In genomic region chr17:83337051-83337898, GRCm38 (mm10) we compare ENCODE assay signal across 18 mouse cellular contexts. TPM values are rescaled to one million over a fixed set of nuclear protein-coding genes. Genes with fewer than 3 reads are reported as not detected.
DNase-seq lines count a peak whose midpoint lies in the region; TF ChIP-seq lines count a peak whose summit lies in the region.
"Had no signal": no experiment of that assay in that cellular context is flagged by ENCODE, and none has a peak within 500 bp of the region (broad histone marks: within the 10 kb centered on the region; RNA-seq: fewer than 3 reads in every experiment).

No protein-coding gene starts in this region.

- no peaks in the 10 kb centered on the region for H3K79me2 ChIP-seq in C2C12 (ENCODE audit: control insufficient read depth, insufficient read depth)
- no peaks in the 10 kb centered on the region for H3K79me2 ChIP-seq in MEL (ENCODE audit: control insufficient read depth, insufficient read depth, low read length, poor library complexity)
- H3K79me2 ChIP-seq in myocyte (ENCODE audit: control insufficient read depth, insufficient read depth) = no peaks in the 10 kb centered on the region

- H3K9ac ChIP-seq in MEL (ENCODE audit: control insufficient read depth, low read depth, low read length, poor library complexity, severe bottlenecking) = no peak overlapping the region
- H3K9ac ChIP-seq: hindbrain, embryonic 15.5 days; limb, embryonic 13.5 days; neural tube, embryonic 15.5 days had no signal

- TF ChIP-seq POLR2A in MEL (IDR thresholded peaks at IDR 0.05; ENCODE audit: control insufficient read depth in 1 of 2, insufficient read depth in 1 of 2, low read depth in 1 of 2, low read length in 2 of 2, poor library complexity in 1 of 2) (no peak), myocyte (IDR thresholded peaks at IDR 0.05; ENCODE audit: insufficient read length, low read depth) (no peak)

- TF ChIP-seq CTCF in left cerebral cortex, adult 2 months (IDR thresholded peaks at IDR 0.05) = peak; percentile 7; the same call in 1 of the 2 replicates
- TF ChIP-seq CTCF in C2C12 (IDR thresholded peaks at IDR 0.05; ENCODE audit: control insufficient read depth, insufficient read depth, insufficient read length) = no peak
- peak; percentile 36 to 49 (median 45); a peak in 5 of 6 replicates for TF ChIP-seq CTCF in MEL (IDR thresholded peaks at IDR 0.05 in 2 of 3, conservative IDR thresholded peaks at IDR 0.05 in 1 of 3; ENCODE audit: control insufficient read depth in 1 of 3, insufficient read depth in 1 of 3, low read depth in 2 of 3, low read length in 3 of 3, poor library complexity in 1 of 3, severe bottlenecking in 1 of 3)

- intact Hi-C loops in left cerebral cortex, adult 2 months (cut with DNase I) = no loop called here
- intact Hi-C loops in left cerebral cortex, postnatal 10 days (cut with DNase I) = no loop called here

- no peak overlapping the region for H3K27ac ChIP-seq in left cerebral cortex, adult 2 months
- no peak overlapping the region for H3K27ac ChIP-seq in MEL (ENCODE audit: control insufficient read depth, low read depth, low read length)
- H3K27ac ChIP-seq: hindbrain, embryonic 15.5 days; limb, embryonic 13.5 days; macrophage; neural tube, embryonic 15.5 days had no signal

- DNase-seq in left cerebral cortex, adult 2 months (ENCODE audit: extremely low spot score in 1 of 2, low spot score in 2 of 2) = no peak
- no peak for DNase-seq in left cerebral cortex, postnatal 10 days (ENCODE audit: extremely low spot score in 1 of 2, low spot score in 2 of 2)
- DNase-seq in MEL (ENCODE audit: low read depth, low spot score) = peak; percentile 49
- DNase-seq in layer of hippocampus, postnatal 10 days (ENCODE audit: low spot score in 2 of 2) = no peak
- DNase-seq in embryo, embryonic 10.5 days (ENCODE audit: low spot score) = no peak
- DNase-seq: adrenal gland, adult 2 months; cerebellum, postnatal 25 days; gastrocnemius, postnatal 25 days; kidney, postnatal 14 days; layer of hippocampus, postnatal 36 days; right cerebral cortex, adult 18-20 months; thymus, postnatal 14 days had no signal

- H3K27me3 ChIP-seq in C2C12 (ENCODE audit: control insufficient read depth, insufficient read depth, insufficient read length) (no peaks in the 10 kb centered on the region), MEL (ENCODE audit: control insufficient read depth in 1 of 2, insufficient read depth in 2 of 2, low read length in 2 of 2) (no peaks in the 10 kb centered on the region), myocyte (ENCODE audit: control insufficient read depth, insufficient read depth, insufficient read length) (no peaks in the 10 kb centered on the region)
- H3K27me3 ChIP-seq: hindbrain, embryonic 15.5 days; limb, embryonic 13.5 days; neural tube, embryonic 15.5 days had no signal

- H3ac ChIP-seq in C2C12 (ENCODE audit: control insufficient read depth, insufficient read length, low read depth) (no peak overlapping the region), myocyte (ENCODE audit: control insufficient read depth, insufficient read length) (no peak overlapping the region)

- no peak overlapping the region for H3K4me3 ChIP-seq in left cerebral cortex, adult 2 months
- H3K4me3 ChIP-seq in C2C12 (ENCODE audit: insufficient read depth, poor library complexity, severe bottlenecking) = no peak overlapping the region
- no peak overlapping the region for H3K4me3 ChIP-seq in MEL (ENCODE audit: control insufficient read depth in 1 of 2, insufficient read depth in 1 of 2, low read depth in 2 of 2, low read length in 2 of 2)
- H3K4me3 ChIP-seq in myocyte = no peak overlapping the region
- H3K4me3 ChIP-seq: hindbrain, embryonic 15.5 days; limb, embryonic 13.5 days; neural tube, embryonic 15.5 days had no signal

- H3K36me3 ChIP-seq in C2C12 (ENCODE audit: control insufficient read depth, insufficient read depth) (no peaks in the 10 kb centered on the region), MEL (ENCODE audit: control insufficient read depth in 1 of 2, insufficient read depth in 2 of 2, low read length in 2 of 2) (peaks cover 0 to 6% of the 10 kb centered on the region in 2 experiments; a peak in 1 of 4 replicates), myocyte (ENCODE audit: control insufficient read depth, insufficient read depth) (no peaks in the 10 kb centered on the region)
- H3K36me3 ChIP-seq: hindbrain, embryonic 15.5 days; limb, embryonic 13.5 days; neural tube, embryonic 15.5 days had no signal

- no peaks in the 10 kb centered on the region for H3K79me3 ChIP-seq in C2C12 (ENCODE audit: low read depth)

- no peaks in the 10 kb centered on the region for H3K9me3 ChIP-seq in MEL (replicated peaks; ENCODE audit: insufficient read depth, low read length)
- H3K9me3 ChIP-seq: hindbrain, embryonic 15.5 days; limb, embryonic 13.5 days; neural tube, embryonic 15.5 days had no signal

- TF ChIP-seq RAD21 in MEL (IDR thresholded peaks at IDR 0.05; ENCODE audit: low read depth, low read length) = peak; percentile 37

- H3K4me1 ChIP-seq in MEL (ENCODE audit: control insufficient read depth in 1 of 2, insufficient read depth in 2 of 2, low read length in 2 of 2) = peaks cover 0 to 3% of the 10 kb centered on the region in 2 experiments; a peak in 1 of 4 replicates
- H3K4me1 ChIP-seq: hindbrain, embryonic 15.5 days; neural tube, embryonic 15.5 days had no signal

- TF ChIP-seq EP300 in MEL (IDR thresholded peaks at IDR 0.05; ENCODE audit: low read depth in 1 of 2, low read length in 2 of 2) = no peak

- H3K4me2 ChIP-seq in myocyte (ENCODE audit: low read depth) = peak overlapping the region; percentile 13
- H3K4me2 ChIP-seq: hindbrain, embryonic 15.5 days; limb, embryonic 13.5 days; neural tube, embryonic 15.5 days had no signal

TF ChIP-seq in C2C12, 6 proteins besides CTCF, POLR2A, EP300 and RAD21:
- peak; percentile 52 for TF ChIP-seq FOSL1 (IDR thresholded peaks at IDR 0.05; ENCODE audit: insufficient read depth, low read length, poor library complexity, severe bottlenecking)
- no peak for TF ChIP-seq CEBPB (IDR thresholded peaks at IDR 0.05; ENCODE audit: low read depth)

TF ChIP-seq in MEL, 35 proteins besides CTCF, POLR2A, EP300 and RAD21:
- TF ChIP-seq CHD1 (IDR thresholded peaks at IDR 0.05; ENCODE audit: low read depth, low read length) (no peak), ZC3H11A (IDR thresholded peaks at IDR 0.05; ENCODE audit: low read depth, low read length) (peak; percentile 30; the same call in 1 of the 2 replicates), JUND (IDR thresholded peaks at IDR 0.05; ENCODE audit: low read depth, low read length) (peak; percentile 96), SMC3 (IDR thresholded peaks at IDR 0.05; ENCODE audit: low read depth, low read length) (peak; percentile 44)

TF ChIP-seq in myocyte, 11 proteins besides CTCF, POLR2A, EP300 and RAD21:
- TF ChIP-seq POLR2AphosphoS2 (IDR thresholded peaks at IDR 0.05; ENCODE audit: insufficient read length, low read depth) (no peak), MYOG (IDR thresholded peaks at IDR 0.05; ENCODE audit: control insufficient read depth in 1 of 3, insufficient read depth in 1 of 3, insufficient read length in 2 of 3, low read depth in 2 of 3) (no peak), TCF3 (IDR thresholded peaks at IDR 0.05; ENCODE audit: insufficient read length, low read depth) (no peak), USF1 (IDR thresholded peaks at IDR 0.05; ENCODE audit: low read depth) (no peak), MYOD1 (IDR thresholded peaks at IDR 0.05; ENCODE audit: control insufficient read depth in 1 of 3, insufficient read length in 2 of 3, low read depth in 2 of 3) (no peak), TCF12 (IDR thresholded peaks at IDR 0.05; ENCODE audit: insufficient read depth, poor library complexity, severe bottlenecking) (no peak), MAX (IDR thresholded peaks at IDR 0.05; ENCODE audit: low read depth) (no peak), SRF (IDR thresholded peaks at IDR 0.05; ENCODE audit: control insufficient read depth, insufficient read length, low read depth) (no peak), E2F4 (IDR thresholded peaks at IDR 0.05; ENCODE audit: insufficient read depth) (no peak), CEBPB (IDR thresholded peaks at IDR 0.05; ENCODE audit: insufficient read depth, poor library complexity, severe bottlenecking) (no peak), REST (IDR thresholded peaks at IDR 0.05; ENCODE audit: insufficient read depth, insufficient read length) (no peak)

RNA-seq across cellular contexts. Expression of gene Eml4, which starts 13.5 kb away (rescaled TPM):
- total RNA-seq in left cerebral cortex, adult 2 months (2021) = 10 to 100 TPM; 23.2 to 24.2 TPM
- total RNA-seq in left cerebral cortex, postnatal 10 days (2021) = 10 to 100 TPM; 24.4 to 30.2 TPM
- polyA plus RNA-seq in C2C12 (2012; fragmentation: generic; extraction: Trizol) = 5.5 TPM
- total RNA-seq in MEL (2012; rRNA removed) = 25.6 and 30.7 TPM in 2 replicates
- polyA plus RNA-seq in MEL (2012; ENCODE audit: insufficient read depth in 1 of 2, insufficient read length in 2 of 2, low read depth in 1 of 2, low replicate concordance in 2 of 2, missing spikeins in 1 of 2) = 10 to 100 TPM in 1 of 2 experiments, not detected in 1; 42.4 TPM
- polyA plus RNA-seq in myocyte (2012; fragmentation: generic; extraction: Trizol) = 4.2 TPM
- 10 to 100 TPM; 33.4 to 35.0 TPM for total RNA-seq in layer of hippocampus, postnatal 10 days (2021)
